Mouse (Mus musculus): ENCODE measurements around the gene Rhov. TPM values are rescaled to one million over a fixed set of nuclear protein-coding genes. Genes with fewer than 3 reads are reported as not detected.

Rhov gene
- polyA plus RNA-seq, 1 experiment = not detected

GRCm38 (mm10) chr2:119297506-119297905, 26.4 kb upstream of the Rhov start:
- no peak for TF ChIP-seq GATA1 (IDR thresholded peaks at IDR 0.05; ENCODE audit: low read length)

GRCm38 (mm10) chr2:119296756-119297155, 25.7 kb upstream of the Rhov start:
- no peak for TF ChIP-seq GATA1 (IDR thresholded peaks at IDR 0.05; ENCODE audit: low read length)

DNA sequence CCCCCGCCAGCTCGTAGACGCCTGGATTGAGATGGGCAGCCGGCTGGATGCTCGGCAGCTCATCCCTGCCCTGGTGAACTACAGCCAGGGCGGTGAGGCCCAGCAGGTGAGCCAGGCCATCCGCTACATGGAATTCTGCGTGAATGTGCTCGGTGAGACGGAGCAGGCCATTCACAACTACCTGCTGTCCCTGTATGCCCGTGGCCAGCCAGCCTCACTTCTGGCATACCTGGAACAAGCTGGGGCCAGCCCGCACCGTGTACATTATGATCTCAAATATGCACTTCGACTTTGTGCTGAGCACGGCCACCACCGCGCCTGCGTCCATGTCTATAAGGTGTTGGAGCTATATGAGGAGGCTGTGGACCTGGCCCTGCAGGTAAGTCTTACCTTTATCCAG, 23.3 kb upstream of the Rhov start:
- TF ChIP-seq GATA1 (IDR thresholded peaks at IDR 0.05; ENCODE audit: low read length) = no peak

GRCm38 (mm10) chr2:119293776-119294390, 22.8 kb upstream of the Rhov start:
- TF ChIP-seq GATA1 (IDR thresholded peaks at IDR 0.05; ENCODE audit: low read length) = no peak

- no peak for TF ChIP-seq GATA1 (IDR thresholded peaks at IDR 0.05; ENCODE audit: low read length)
Observed at GRCm38 (mm10) chr2:119293311-119293710, 22.2 kb upstream of the Rhov start.

GRCm38 (mm10) chr2:119292852-119293251, 21.8 kb upstream of the Rhov start:
- TF ChIP-seq GATA1 (IDR thresholded peaks at IDR 0.05; ENCODE audit: low read length) = no peak

- no peak for TF ChIP-seq GATA1 (IDR thresholded peaks at IDR 0.05; ENCODE audit: low read length)
Observed at GRCm38 (mm10) chr2:119292281-119292680, 21.2 kb upstream of the Rhov start.

GRCm38 (mm10) chr2:119289014-119289416, 17.9 kb upstream of the Rhov start:
- no peak for TF ChIP-seq GATA1 (IDR thresholded peaks at IDR 0.05; ENCODE audit: low read length)

GRCm38 (mm10) chr2:119288270-119288882, 17.3 kb upstream of the Rhov start, which contains the start of gene Vps18:
Vps18 (plus strand) TSS chr2:119288740.
- TF ChIP-seq GATA1 (IDR thresholded peaks at IDR 0.05; ENCODE audit: low read length) = no peak

- no peak for TF ChIP-seq GATA1 (IDR thresholded peaks at IDR 0.05; ENCODE audit: low read length)
Observed at GRCm38 (mm10) chr2:119287372-119287771, 16.3 kb upstream of the Rhov start.

GRCm38 (mm10) chr2:119281899-119282565, 11.0 kb upstream of the Rhov start:
- no peak for TF ChIP-seq GATA1 (IDR thresholded peaks at IDR 0.05; ENCODE audit: low read length)

GRCm38 (mm10) chr2:119277810-119278209, 6.7 kb upstream of the Rhov start:
- TF ChIP-seq GATA1 (IDR thresholded peaks at IDR 0.05; ENCODE audit: low read length) = no peak

- no peak for TF ChIP-seq GATA1 (IDR thresholded peaks at IDR 0.05; ENCODE audit: low read length)
Observed at GRCm38 (mm10) chr2:119276926-119277325, 5.9 kb upstream of the Rhov start.

DNA sequence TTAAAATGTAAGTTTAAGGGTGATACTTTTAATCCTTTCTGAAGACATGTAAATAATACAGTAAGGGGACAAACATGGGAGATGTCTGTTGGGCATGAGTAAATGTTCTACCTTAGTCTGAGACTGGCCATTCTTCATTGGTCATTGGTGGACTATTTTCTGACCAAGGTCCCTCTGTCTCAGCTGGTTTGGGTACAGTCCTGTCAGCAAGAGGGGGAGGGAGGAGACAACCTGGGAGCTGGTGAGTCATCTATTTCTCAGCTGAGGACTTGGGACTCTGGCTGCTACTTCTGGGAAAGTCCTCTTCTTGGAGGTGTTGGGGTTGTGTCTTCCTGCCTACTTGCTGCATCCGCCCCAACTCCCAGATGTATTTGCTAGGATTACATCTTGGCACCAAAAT, 3.1 kb upstream of the Rhov start:
- no peak for TF ChIP-seq GATA1 (IDR thresholded peaks at IDR 0.05; ENCODE audit: low read length)

- TF ChIP-seq GATA1 (IDR thresholded peaks at IDR 0.05; ENCODE audit: low read length) = no peak
Observed at GRCm38 (mm10) chr2:119270286-119270642, 808 bp downstream of the Rhov start.

- TF ChIP-seq GATA1 (IDR thresholded peaks at IDR 0.05; ENCODE audit: low read length) = no peak
Observed at GRCm38 (mm10) chr2:119263813-119264212, 7.3 kb downstream of the Rhov start.

DNA sequence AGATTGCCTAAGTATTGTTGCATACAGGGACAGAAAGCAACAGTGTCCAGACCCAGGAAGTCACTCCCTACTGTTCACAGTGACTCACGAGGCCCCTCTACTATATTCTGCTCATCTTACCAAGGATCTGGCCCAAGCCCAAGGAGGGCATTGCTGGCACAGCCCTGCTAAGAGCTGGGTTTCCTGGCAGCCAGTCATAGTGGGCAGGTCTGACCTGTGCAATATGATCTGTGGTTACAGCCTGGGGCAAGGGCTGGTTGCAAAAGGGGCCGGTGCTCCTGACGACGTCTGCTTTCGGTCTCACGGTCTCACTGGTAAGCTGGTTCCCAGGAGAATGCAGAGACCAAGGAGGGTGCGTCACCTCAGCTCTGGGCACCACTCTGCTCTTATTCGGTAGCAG, 8.1 kb downstream of the Rhov start:
- no peak for TF ChIP-seq GATA1 (IDR thresholded peaks at IDR 0.05; ENCODE audit: low read length)
